Mouse (Mus musculus): ENCODE data around the gene Klhdc8b. TPM values are rescaled to one million over a fixed set of nuclear protein-coding genes. Genes with fewer than 3 reads are reported as not detected.
A peak's percentile ranks its signal among the peaks of the same experiment; 100 is the strongest.

The Klhdc8b gene
- polyA plus RNA-seq, 1 experiment from 2014 or later, result 33.5 TPM

- Histone ChIP-seq H3K9ac (ENCODE audit: low read depth, low read length) (peak overlapping the region; percentile 92), H3K9me3 (replicated peaks; ENCODE audit: low read length) (no peaks in the 10 kb centered on the region), H3K4me1 (replicated peaks; ENCODE audit: insufficient read depth, low read length) (peaks cover 9% of the 10 kb centered on the region; the same call in 1 of the 2 replicates), H3K4me2 (ENCODE audit: low read length) (peak overlapping the region; percentile 55), H3K27me3 (ENCODE audit: insufficient read depth, low read length) (no peaks in the 10 kb centered on the region), H3K4me3 (replicated peaks; ENCODE audit: low read depth, low read length) (peak overlapping the region; percentile 98), H3K27ac (peak overlapping the region; percentile 98), H3K36me3 (ENCODE audit: insufficient read depth, low read length) (peaks cover 73% of the 10 kb centered on the region)
- WGBS, result 58% methylated on average over 26 of the region's 26 CpGs
- no peak for DNase-seq (ENCODE audit: low spot score)
- TF ChIP-seq CTCF (IDR thresholded peaks at IDR 0.05; ENCODE audit: low read depth), result no peak
- ATAC-seq (replicated peaks; ENCODE audit: low FRiP score, low read depth), result no peak
Measured at GRCm38 (mm10) chr9:108489702-108490558, 28.5 kb upstream of the Klhdc8b start.

- no peak overlapping the region for H3K4me2 ChIP-seq (ENCODE audit: low read length)
- H3K4me1 ChIP-seq (replicated peaks; ENCODE audit: insufficient read depth, low read length), result peaks cover 9% of the 10 kb centered on the region; the same call in 1 of the 2 replicates
- WGBS, result 97% methylated on average over 20 of the region's 20 CpGs
- no peak overlapping the region for H3K9ac ChIP-seq (ENCODE audit: low read depth, low read length)
- H3K9me3 ChIP-seq (replicated peaks; ENCODE audit: low read length), result no peaks in the 10 kb centered on the region
- H3K27me3 ChIP-seq (ENCODE audit: insufficient read depth, low read length), result no peaks in the 10 kb centered on the region
- no peak for TF ChIP-seq CTCF (IDR thresholded peaks at IDR 0.05; ENCODE audit: low read depth)
- peak overlapping the region; percentile 98; the same call in 1 of the 2 replicates for H3K27ac ChIP-seq
- DNase-seq (ENCODE audit: low spot score), result no peak
- H3K4me3 ChIP-seq (replicated peaks; ENCODE audit: low read depth, low read length), result no peak overlapping the region
- H3K36me3 ChIP-seq (ENCODE audit: insufficient read depth, low read length), result peaks cover 70% of the 10 kb centered on the region
- ATAC-seq (replicated peaks; ENCODE audit: low FRiP score, low read depth), result no peak
Measured at GRCm38 (mm10) chr9:108489215-108489614, 27.8 kb upstream of the Klhdc8b start.

- WGBS, result 97% methylated on average over 17 of the region's 17 CpGs
- no peak overlapping the region for H3K27ac ChIP-seq
- no peak overlapping the region for H3K4me3 ChIP-seq (replicated peaks; ENCODE audit: low read depth, low read length)
- no peak overlapping the region for H3K4me2 ChIP-seq (ENCODE audit: low read length)
- H3K4me1 ChIP-seq (replicated peaks; ENCODE audit: insufficient read depth, low read length), result peaks cover 9% of the 10 kb centered on the region; the same call in 1 of the 2 replicates
- H3K9me3 ChIP-seq (replicated peaks; ENCODE audit: low read length), result no peaks in the 10 kb centered on the region
- H3K9ac ChIP-seq (ENCODE audit: low read depth, low read length), result no peak overlapping the region
- H3K36me3 ChIP-seq (ENCODE audit: insufficient read depth, low read length), result peaks cover 70% of the 10 kb centered on the region
- no peak for DNase-seq (ENCODE audit: low spot score)
- TF ChIP-seq CTCF (IDR thresholded peaks at IDR 0.05; ENCODE audit: low read depth), result no peak
- ATAC-seq (replicated peaks; ENCODE audit: low FRiP score, low read depth), result no peak
- no peaks in the 10 kb centered on the region for H3K27me3 ChIP-seq (ENCODE audit: insufficient read depth, low read length)
Measured at GRCm38 (mm10) chr9:108488403-108488802, 27.0 kb upstream of the Klhdc8b start.

- H3K4me2 ChIP-seq (ENCODE audit: low read length), result no peak overlapping the region
- TF ChIP-seq CTCF (IDR thresholded peaks at IDR 0.05; ENCODE audit: low read depth), result no peak
- no peaks in the 10 kb centered on the region for H3K27me3 ChIP-seq (ENCODE audit: insufficient read depth, low read length)
- peaks cover 72% of the 10 kb centered on the region for H3K36me3 ChIP-seq (ENCODE audit: insufficient read depth, low read length)
- H3K27ac ChIP-seq, result no peak overlapping the region
- ATAC-seq (replicated peaks; ENCODE audit: low FRiP score, low read depth), result no peak
- no peaks in the 10 kb centered on the region for H3K9me3 ChIP-seq (replicated peaks; ENCODE audit: low read length)
- peaks cover 4% of the 10 kb centered on the region; the same call in 1 of the 2 replicates for H3K4me1 ChIP-seq (replicated peaks; ENCODE audit: insufficient read depth, low read length)
- 95% methylated on average over 8 of the region's 8 CpGs for WGBS
- H3K9ac ChIP-seq (ENCODE audit: low read depth, low read length), result no peak overlapping the region
- DNase-seq (ENCODE audit: low spot score), result no peak
- no peak overlapping the region for H3K4me3 ChIP-seq (replicated peaks; ENCODE audit: low read depth, low read length)
Measured at GRCm38 (mm10) chr9:108486973-108487530, 25.7 kb upstream of the Klhdc8b start.

- no peak overlapping the region for H3K27ac ChIP-seq
- no peak for TF ChIP-seq CTCF (IDR thresholded peaks at IDR 0.05; ENCODE audit: low read depth)
- ATAC-seq (replicated peaks; ENCODE audit: low FRiP score, low read depth) (no peak), DNase-seq (ENCODE audit: low spot score) (no peak)
- H3K27me3 ChIP-seq (ENCODE audit: insufficient read depth, low read length), result no peaks in the 10 kb centered on the region
- H3K4me1 ChIP-seq (replicated peaks; ENCODE audit: insufficient read depth, low read length), result peaks cover 1% of the 10 kb centered on the region; the same call in 1 of the 2 replicates
- no peak overlapping the region for H3K4me2 ChIP-seq (ENCODE audit: low read length)
- H3K9me3 ChIP-seq (replicated peaks; ENCODE audit: low read length), result no peaks in the 10 kb centered on the region
- H3K4me3 ChIP-seq (replicated peaks; ENCODE audit: low read depth, low read length), result no peak overlapping the region
- H3K9ac ChIP-seq (ENCODE audit: low read depth, low read length), result no peak overlapping the region
- WGBS, result 94% methylated on average over 19 of the region's 19 CpGs
- peaks cover 72% of the 10 kb centered on the region for H3K36me3 ChIP-seq (ENCODE audit: insufficient read depth, low read length)
Measured at GRCm38 (mm10) chr9:108485301-108485875, 24.0 kb upstream of the Klhdc8b start.

- Histone ChIP-seq H3K4me3 (replicated peaks; ENCODE audit: low read depth, low read length) (no peak overlapping the region), H3K27ac (no peak overlapping the region), H3K36me3 (ENCODE audit: insufficient read depth, low read length) (peaks cover 62% of the 10 kb centered on the region), H3K4me2 (ENCODE audit: low read length) (no peak overlapping the region), H3K4me1 (replicated peaks; ENCODE audit: insufficient read depth, low read length) (peaks cover 12% of the 10 kb centered on the region), H3K27me3 (ENCODE audit: insufficient read depth, low read length) (no peaks in the 10 kb centered on the region), H3K9me3 (replicated peaks; ENCODE audit: low read length) (no peaks in the 10 kb centered on the region), H3K9ac (ENCODE audit: low read depth, low read length) (no peak overlapping the region)
- ATAC-seq (replicated peaks; ENCODE audit: low FRiP score, low read depth) (no peak), DNase-seq (ENCODE audit: low spot score) (no peak)
- WGBS, result 94% methylated on average over 15 of the region's 15 CpGs
- no peak for TF ChIP-seq CTCF (IDR thresholded peaks at IDR 0.05; ENCODE audit: low read depth)
Measured at GRCm38 (mm10) chr9:108484021-108484420, 22.6 kb upstream of the Klhdc8b start.
